Mouse (Mus musculus): Measurements from ENCODE around the gene Fry. TPM values are rescaled to one million over a fixed set of nuclear protein-coding genes. Genes with fewer than 3 reads are reported as not detected.

Gene Fry
- total and polyA plus RNA-seq, 3 experiments = 1.9 to 2.3 TPM; not detected in 1

- Histone ChIP-seq H3K9ac (ENCODE audit: control insufficient read depth, low read depth, low read length, poor library complexity, severe bottlenecking) (no peak overlapping the region), H3K9me3 (replicated peaks; ENCODE audit: insufficient read depth, low read length) (no peaks in the 10 kb centered on the region), H3K27me3 (ENCODE audit: control insufficient read depth in 1 of 2, insufficient read depth in 2 of 2, low read length in 2 of 2) (no peaks in the 10 kb centered on the region), H3K79me2 (ENCODE audit: control insufficient read depth, insufficient read depth, low read length, poor library complexity) (no peaks in the 10 kb centered on the region), H3K36me3 (ENCODE audit: control insufficient read depth in 1 of 2, insufficient read depth in 2 of 2, low read length in 2 of 2) (no peaks in the 10 kb centered on the region), H3K27ac (ENCODE audit: control insufficient read depth, low read depth, low read length) (no peak overlapping the region), H3K4me1 (ENCODE audit: control insufficient read depth in 1 of 2, insufficient read depth in 2 of 2, low read length in 2 of 2) (no peaks in the 10 kb centered on the region), H3K4me3 (ENCODE audit: control insufficient read depth in 1 of 2, insufficient read depth in 1 of 2, low read depth in 2 of 2, low read length in 2 of 2) (no peak overlapping the region)
- DNase-seq (ENCODE audit: low read depth, low spot score) = no peak
- peak; percentile 31 to 33 (median 32); a peak in 4 of 6 replicates for TF ChIP-seq CTCF (IDR thresholded peaks at IDR 0.05 in 2 of 3, conservative IDR thresholded peaks at IDR 0.05 in 1 of 3; ENCODE audit: control insufficient read depth in 1 of 3, insufficient read depth in 1 of 3, low read depth in 2 of 3, low read length in 3 of 3, poor library complexity in 1 of 3, severe bottlenecking in 1 of 3)
- TF ChIP-seq RCOR1 (IDR thresholded peaks at IDR 0.05; ENCODE audit: low read depth, low read length) = no peak
Observed at GRCm38 (mm10) chr5:150145967-150146366, 27.5 kb downstream of the Fry start.

GRCm38 (mm10) chr5:150146612-150147011 is 28.2 kb downstream of the Fry start:
- no peak overlapping the region for H3K27ac ChIP-seq (ENCODE audit: control insufficient read depth, low read depth, low read length)
- H3K36me3 ChIP-seq (ENCODE audit: control insufficient read depth in 1 of 2, insufficient read depth in 2 of 2, low read length in 2 of 2) = no peaks in the 10 kb centered on the region
- no peak for DNase-seq (ENCODE audit: low read depth, low spot score)
- no peaks in the 10 kb centered on the region for H3K9me3 ChIP-seq (replicated peaks; ENCODE audit: insufficient read depth, low read length)
- no peaks in the 10 kb centered on the region for H3K27me3 ChIP-seq (ENCODE audit: control insufficient read depth in 1 of 2, insufficient read depth in 2 of 2, low read length in 2 of 2)
- H3K4me1 ChIP-seq (ENCODE audit: control insufficient read depth in 1 of 2, insufficient read depth in 2 of 2, low read length in 2 of 2) = no peaks in the 10 kb centered on the region
- H3K79me2 ChIP-seq (ENCODE audit: control insufficient read depth, insufficient read depth, low read length, poor library complexity) = no peaks in the 10 kb centered on the region
- H3K4me3 ChIP-seq (ENCODE audit: control insufficient read depth in 1 of 2, insufficient read depth in 1 of 2, low read depth in 2 of 2, low read length in 2 of 2) = no peak overlapping the region
- H3K9ac ChIP-seq (ENCODE audit: control insufficient read depth, low read depth, low read length, poor library complexity, severe bottlenecking) = no peak overlapping the region
- TF ChIP-seq RCOR1 (IDR thresholded peaks at IDR 0.05; ENCODE audit: low read depth, low read length) (no peak), JUND (IDR thresholded peaks at IDR 0.05; ENCODE audit: low read depth, low read length) (no peak), MXI1 (IDR thresholded peaks at IDR 0.05; ENCODE audit: low read depth, low read length) (no peak), GABPA (IDR thresholded peaks at IDR 0.05; ENCODE audit: low read depth, low read length) (no peak), TBP (IDR thresholded peaks at IDR 0.05; ENCODE audit: low read depth, low read length) (no peak), EP300 (IDR thresholded peaks at IDR 0.05; ENCODE audit: low read depth in 1 of 2, low read length in 2 of 2) (no peak), NELFE (IDR thresholded peaks at IDR 0.05; ENCODE audit: low read depth, low read length) (no peak), MYC (IDR thresholded peaks at IDR 0.05; ENCODE audit: low read depth, low read length) (no peak), CHD1 (IDR thresholded peaks at IDR 0.05; ENCODE audit: low read depth, low read length) (no peak), UBTF (IDR thresholded peaks at IDR 0.05; ENCODE audit: borderline replicate concordance, insufficient read depth, low read depth, low read length) (no peak), SMC3 (IDR thresholded peaks at IDR 0.05; ENCODE audit: low read depth, low read length) (no peak), CTCF (IDR thresholded peaks at IDR 0.05 in 2 of 3, conservative IDR thresholded peaks at IDR 0.05 in 1 of 3; ENCODE audit: control insufficient read depth in 1 of 3, insufficient read depth in 1 of 3, low read depth in 2 of 3, low read length in 3 of 3, poor library complexity in 1 of 3, severe bottlenecking in 1 of 3) (no peak), E2F4 (IDR thresholded peaks at IDR 0.05; ENCODE audit: borderline replicate concordance, low read depth, low read length) (no peak), POLR2AphosphoS2 (IDR thresholded peaks at IDR 0.05; ENCODE audit: low read length) (no peak), ZMIZ1 (IDR thresholded peaks at IDR 0.05; ENCODE audit: low read depth, low read length) (no peak), SIN3A (IDR thresholded peaks at IDR 0.05; ENCODE audit: low read length) (no peak), TCF12 (IDR thresholded peaks at IDR 0.05; ENCODE audit: low read depth, low read length) (no peak), POLR2AphosphoS5 (IDR thresholded peaks at IDR 0.05; ENCODE audit: borderline replicate concordance, low read depth, low read length) (no peak), CHD2 (IDR thresholded peaks at IDR 0.05; ENCODE audit: low read length) (no peak)
